ENCODE assay signal across 9 mouse cellular contexts in the genomic region with DNA sequence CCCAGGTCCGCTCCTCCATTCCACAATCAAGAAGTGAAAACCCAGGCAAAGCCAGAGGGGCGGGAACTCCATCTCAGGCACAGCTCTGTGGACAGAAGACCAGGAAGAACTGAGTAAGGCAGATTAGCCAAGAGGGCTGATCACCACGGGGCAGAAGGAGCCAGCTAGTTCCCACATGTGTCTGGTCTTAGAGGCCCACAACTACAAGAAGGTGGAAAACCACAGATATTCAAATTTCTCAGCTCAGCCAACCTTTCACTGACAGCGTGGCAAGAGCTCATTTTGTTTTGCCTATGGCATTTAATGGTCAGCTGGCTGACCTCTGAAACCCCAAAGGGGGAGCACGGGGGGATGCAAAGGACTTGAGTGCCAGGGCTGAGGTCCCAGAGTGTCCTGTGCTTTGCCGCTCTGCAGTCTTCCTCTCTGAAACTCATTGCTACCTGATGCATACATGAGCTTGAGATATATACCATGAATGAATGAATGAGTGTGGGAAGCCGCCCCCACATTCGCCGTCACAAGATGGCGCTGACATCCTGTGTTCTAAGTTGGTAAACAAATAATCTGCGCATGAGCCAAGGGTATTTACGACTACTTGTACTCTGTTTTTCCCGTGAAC. TPM values are rescaled to one million over a fixed set of nuclear protein-coding genes. Genes with fewer than 3 reads are reported as not detected.
A peak's percentile ranks its signal among the peaks of the same experiment; 100 is the strongest.
DNase-seq lines count a peak whose midpoint lies in the region; ATAC-seq and TF ChIP-seq lines count a peak whose summit lies in the region.
"Had no signal": no experiment of that assay in that cellular context is flagged by ENCODE, and none has a peak within 500 bp of the region (broad histone marks: within the 10 kb centered on the region; RNA-seq: fewer than 3 reads in every experiment).

No protein-coding gene starts in this region.

- H3K4me1 ChIP-seq in heart, embryonic 10.5 days, result 0 out of 2 replicates have a peak, but pooled peaks cover 6% of the 10 kb centered on the region
- H3K4me1 ChIP-seq in ES-E14 (ENCODE audit: control insufficient read depth in 2 of 2, insufficient read depth in 2 of 2, low read length in 2 of 2, poor library complexity in 1 of 2), result 0 out of 4 replicates have a peak, but pooled peaks cover 0 to 3% of the 10 kb centered on the region in 2 experiments
- H3K4me1 ChIP-seq in liver, postnatal 0 days (ENCODE audit: insufficient read depth), result no peaks in the 10 kb centered on the region
- H3K4me1 ChIP-seq: limb, embryonic 15.5 days had no signal

- in situ Hi-C loops in ES-E14 (cut with MboI; ENCODE audit: low sequenced_read_pairs in 2 of 2, unreplicated experiment in 2 of 2), result no loop called here

- no peak for DNase-seq in heart, embryonic 10.5 days (ENCODE audit: low spot score)
- no peak for DNase-seq in heart, postnatal 4 days
- DNase-seq in ES-E14 (ENCODE audit: low read depth, low spot score), result no peak
- no peak for DNase-seq in liver, postnatal 0 days
- no peak for DNase-seq in thymus, postnatal 0 days (ENCODE audit: low spot score)
- DNase-seq in layer of hippocampus, postnatal 14 days (ENCODE audit: low spot score in 2 of 2), result no peak
- no peak for DNase-seq in spleen, postnatal 10 days (ENCODE audit: low spot score in 2 of 2)

- peak; percentile 17; the same call in 1 of the 2 replicates for ATAC-seq in granulocyte monocyte progenitor cell, adult 5-6 weeks (replicated peaks; ENCODE audit: poor library complexity, severe bottlenecking)
- peak; percentile 48 for ATAC-seq in liver, postnatal 0 days

- peak overlapping the region; percentile 35 for H3K4me3 ChIP-seq in heart, embryonic 10.5 days
- H3K4me3 ChIP-seq in ES-E14 (ENCODE audit: insufficient read depth in 1 of 2, low read depth in 1 of 2, low read length in 2 of 2, poor library complexity in 1 of 2, severe bottlenecking in 1 of 2), result peak overlapping the region; percentile 27 to 31; a peak in 3 of 4 replicates
- no peak overlapping the region for H3K4me3 ChIP-seq in liver, postnatal 0 days (ENCODE audit: low read depth, low read length)
- H3K4me3 ChIP-seq: limb, embryonic 15.5 days had no signal

- 53% methylated on average over 12 of the region's 13 CpGs for WGBS in heart, embryonic 10.5 days
- 68% methylated on average over 10 of the region's 13 CpGs for WGBS in liver, postnatal 0 days (ENCODE audit: insufficient replicate concordance)

- H3K4me2 ChIP-seq in liver, postnatal 0 days (ENCODE audit: low read depth, low read length), result no peak overlapping the region
- H3K4me2 ChIP-seq: limb, embryonic 15.5 days had no signal

- 0 out of 2 replicates have a peak, but pooled peaks have one; percentile 22 for TF ChIP-seq CTCF in liver, postnatal 0 days (IDR thresholded peaks at IDR 0.05; ENCODE audit: low read depth)

- H3K27me3 ChIP-seq in heart, embryonic 10.5 days (ENCODE audit: insufficient read depth, poor library complexity, severe bottlenecking), result no peaks in the 10 kb centered on the region
- no peaks in the 10 kb centered on the region for H3K27me3 ChIP-seq in liver, postnatal 0 days (ENCODE audit: insufficient read depth, low read length)
- H3K27me3 ChIP-seq: limb, embryonic 15.5 days had no signal

- peak overlapping the region; percentile 62; the same call in 1 of the 2 replicates for H3K9ac ChIP-seq in ES-E14 (ENCODE audit: insufficient read depth, low read depth, low read length, poor library complexity, severe bottlenecking)
- no peak overlapping the region for H3K9ac ChIP-seq in liver, postnatal 0 days (replicated peaks)
- H3K9ac ChIP-seq: limb, embryonic 15.5 days had no signal

- peaks cover 21% of the 10 kb centered on the region for H3K36me3 ChIP-seq in heart, embryonic 10.5 days
- no peaks in the 10 kb centered on the region; the same call in 1 of the 2 replicates for H3K36me3 ChIP-seq in ES-E14 (ENCODE audit: control insufficient read depth, insufficient read depth, low read length, poor library complexity, severe bottlenecking)
- peaks cover 42% of the 10 kb centered on the region for H3K36me3 ChIP-seq in liver, postnatal 0 days (replicated peaks; ENCODE audit: insufficient read depth, low read length)

- TF ChIP-seq EP300 in liver, postnatal 0 days (IDR thresholded peaks at IDR 0.05; ENCODE audit: low read depth), result no peak

- no peaks in the 10 kb centered on the region; the same call in 1 of the 2 replicates for H3K9me3 ChIP-seq in heart, embryonic 10.5 days
- no peaks in the 10 kb centered on the region for H3K9me3 ChIP-seq in ES-E14 (ENCODE audit: control insufficient read depth, insufficient read depth, low read depth, low read length)
- H3K9me3 ChIP-seq in liver, postnatal 0 days (ENCODE audit: low read length), result peaks cover 17% of the 10 kb centered on the region
- H3K9me3 ChIP-seq: limb, embryonic 15.5 days had no signal

- H3K27ac ChIP-seq in heart, embryonic 10.5 days, result peak overlapping the region; percentile 49; the same call in 1 of the 2 replicates
- H3K27ac ChIP-seq in ES-E14 (ENCODE audit: insufficient read depth, low read depth, low read length, poor library complexity, severe bottlenecking), result no peak overlapping the region
- no peak overlapping the region for H3K27ac ChIP-seq in liver, postnatal 0 days (ENCODE audit: low read depth)
- H3K27ac ChIP-seq: limb, embryonic 15.5 days had no signal

TF ChIP-seq in ES-E14, 5 proteins besides CTCF, POLR2A, EP300 and RAD21:
- TF ChIP-seq ZC3H11A (IDR thresholded peaks at IDR 0.05; ENCODE audit: borderline replicate concordance, low read depth, low read length), result no peak

RNA-seq across cellular contexts. Expression of a gene that starts 17.7 kb away (rescaled TPM):
- polyA plus RNA-seq in heart, embryonic 10.5 days (2016; fragmentation: Nextera tagmentation; extraction: Ambion mirVana), result 5.6 and 10.5 TPM in 2 replicates
- total RNA-seq in heart, postnatal 4 days (2021), result 1 to 10 TPM; 6.0 to 6.7 TPM
- total RNA-seq in ES-E14 (2012; rRNA removed), result 6.4 and 7.2 TPM in 2 replicates
- total RNA-seq in granulocyte monocyte progenitor cell, adult 5-6 weeks (2014; fragmentation: Nextera tagmentation), result 185 and 192 TPM in 2 replicates
- 110 and 119 TPM in 2 replicates for total RNA-seq in granulocyte monocyte progenitor cell, adult 5-6 weeks (2017)
- 18.5 and 20.5 TPM in 2 replicates for polyA plus RNA-seq in liver, postnatal 0 days (2015; fragmentation: Nextera tagmentation; extraction: Ambion mirVana)
- 94.5 and 99.5 TPM in 2 replicates for polyA plus RNA-seq in thymus, postnatal 0 days (2015; fragmentation: Nextera tagmentation; extraction: Ambion mirVana)
- total RNA-seq in layer of hippocampus, postnatal 14 days (2021), result 10 to 100 TPM; 10.6 to 11.7 TPM

RNA-seq across cellular contexts. Expression of a gene that starts 31.9 kb away (rescaled TPM):
- 0.63 TPM in 1 of 2 replicates, not detected in the other for polyA plus RNA-seq in heart, embryonic 10.5 days (2016; fragmentation: Nextera tagmentation; extraction: Ambion mirVana)
- not detected for total RNA-seq in heart, postnatal 4 days (2021)
- total RNA-seq in ES-E14 (2012; rRNA removed), result 1.4 and 1.6 TPM in 2 replicates
- total RNA-seq in granulocyte monocyte progenitor cell, adult 5-6 weeks (2014; fragmentation: Nextera tagmentation), result 102 and 159 TPM in 2 replicates
- 86.7 and 90.4 TPM in 2 replicates for total RNA-seq in granulocyte monocyte progenitor cell, adult 5-6 weeks (2017)
- 0.94 and 1.2 TPM in 2 replicates for polyA plus RNA-seq in liver, postnatal 0 days (2015; fragmentation: Nextera tagmentation; extraction: Ambion mirVana)
- 4.1 and 6.6 TPM in 2 replicates for polyA plus RNA-seq in thymus, postnatal 0 days (2015; fragmentation: Nextera tagmentation; extraction: Ambion mirVana)
- total RNA-seq in layer of hippocampus, postnatal 14 days (2021), result not detected

RNA-seq across cellular contexts. Expression of a gene that starts 48.1 kb away (rescaled TPM):
- 25.5 and 25.9 TPM in 2 replicates for polyA plus RNA-seq in heart, embryonic 10.5 days (2016; fragmentation: Nextera tagmentation; extraction: Ambion mirVana)
- 1 to 10 TPM; 9.8 to 9.9 TPM for total RNA-seq in heart, postnatal 4 days (2021)
- 8.9 and 11.9 TPM in 2 replicates for total RNA-seq in ES-E14 (2012; rRNA removed)
- total RNA-seq in granulocyte monocyte progenitor cell, adult 5-6 weeks (2014; fragmentation: Nextera tagmentation), result 9.9 and 18.8 TPM in 2 replicates
- 27.0 and 36.8 TPM in 2 replicates for total RNA-seq in granulocyte monocyte progenitor cell, adult 5-6 weeks (2017)
- 5.3 and 5.4 TPM in 2 replicates for polyA plus RNA-seq in liver, postnatal 0 days (2015; fragmentation: Nextera tagmentation; extraction: Ambion mirVana)
- polyA plus RNA-seq in thymus, postnatal 0 days (2015; fragmentation: Nextera tagmentation; extraction: Ambion mirVana), result 44.7 and 48.0 TPM in 2 replicates
- 10 to 100 TPM; 61.5 to 65.9 TPM for total RNA-seq in layer of hippocampus, postnatal 14 days (2021)

RNA-seq across cellular contexts. Expression of a gene that starts 48.2 kb away (rescaled TPM):
- polyA plus RNA-seq in heart, embryonic 10.5 days (2016; fragmentation: Nextera tagmentation; extraction: Ambion mirVana), result 87.2 and 102 TPM in 2 replicates
- total RNA-seq in heart, postnatal 4 days (2021), result 10 to 100 TPM; 26.2 to 29.6 TPM
- 59.5 and 86.2 TPM in 2 replicates for total RNA-seq in ES-E14 (2012; rRNA removed)
- total RNA-seq in granulocyte monocyte progenitor cell, adult 5-6 weeks (2014; fragmentation: Nextera tagmentation), result 84.7 and 88.8 TPM in 2 replicates
- 46.6 and 75.6 TPM in 2 replicates for total RNA-seq in granulocyte monocyte progenitor cell, adult 5-6 weeks (2017)
- 65.3 and 66.6 TPM in 2 replicates for polyA plus RNA-seq in liver, postnatal 0 days (2015; fragmentation: Nextera tagmentation; extraction: Ambion mirVana)
- polyA plus RNA-seq in thymus, postnatal 0 days (2015; fragmentation: Nextera tagmentation; extraction: Ambion mirVana), result 175 and 180 TPM in 2 replicates
- total RNA-seq in layer of hippocampus, postnatal 14 days (2021), result 10 to 100 TPM; 29.2 to 29.7 TPM

Comparison
In these comparisons a context has a peak if more than half of its experiments do, and no peak if none do; other contexts are left out.
1. RNA of a gene that starts 17.7 kb away (total RNA-seq): 110 to 192 TPM in granulocyte monocyte progenitor cell, adult 5-6 weeks; 10.6 to 11.7 TPM in layer of hippocampus, postnatal 14 days, 6.0 to 6.7 TPM in heart, postnatal 4 days and 6.4 to 7.2 TPM in ES-E14; every median in the first group is over 4 times any median in the second.
2. RNA of a gene that starts 31.9 kb away (total RNA-seq): 86.7 to 159 TPM in granulocyte monocyte progenitor cell, adult 5-6 weeks; 1.4 to 1.6 TPM in ES-E14, not detected in layer of hippocampus, postnatal 14 days and not detected in heart, postnatal 4 days; every median in the first group is over 10 times any median in the second.